Mouse (Mus musculus) adrenal gland, adult (tissue): ENCODE measurements at regions not wholly inside any gene's neighbourhood (a gene's known extent, or its start where the extent isn't known, plus 50 kb on each side); places are given as distances from the start of the nearest gene placed in this dataset.
A peak's percentile ranks its signal among the peaks of the same experiment; 100 is the strongest.
"Not testable (repeated sequence)": the region's sequence is repeated elsewhere in the genome, so short reads cannot be mapped to it uniquely, and the experiment has no call there.

Experiments
- DNase-seq, 2 experiments: peaks; one replicate each; pipeline ENCODE4 v3.0.0; 2022 to 2023; ENCODE audit warnings: low spot score in 1 of 2; ENCODE audit not compliant: inconsistent age in 2 of 2

- DNase-seq, result no peak
Measured at GRCm38 (mm10) chr14:71666656-71667055, 825.0 kb downstream of the Gm9195 start.

GRCm38 (mm10) chr14:71660166-71660565 lies 831.5 kb downstream of the Gm9195 start:
- DNase-seq, result peak in 1 of 2 experiments; percentile 39

GRCm38 (mm10) chr14:71654785-71655627 lies 836.6 kb downstream of the Gm9195 start:
- DNase-seq, result no peak

GRCm38 (mm10) chr14:71642536-71642935 lies 849.1 kb downstream of the Gm9195 start:
- DNase-seq, result no peak

GRCm38 (mm10) chr14:71639083-71639482 lies 852.6 kb downstream of the Gm9195 start:
- DNase-seq, result no peak

GRCm38 (mm10) chr14:71635091-71635490 lies 856.5 kb downstream of the Gm9195 start:
- peak in 1 of 2 experiments; percentile 76 for DNase-seq

- no peak for DNase-seq
Measured at GRCm38 (mm10) chr14:71609698-71610301, 881.8 kb downstream of the Gm9195 start.

- no peak for DNase-seq
Measured at GRCm38 (mm10) chr14:71603710-71604109, 887.9 kb downstream of the Gm9195 start.

GRCm38 (mm10) chr14:71597859-71598258 lies 893.8 kb downstream of the Gm9195 start:
- no peak for DNase-seq

- DNase-seq, result peak in 1 of 2 experiments; percentile 70
Measured at GRCm38 (mm10) chr14:71588694-71589240, 902.9 kb downstream of the Gm9195 start.

- DNase-seq, result no peak
Measured at GRCm38 (mm10) chr14:71588006-71588405, 903.6 kb downstream of the Gm9195 start.

- peak in 1 of 2 experiments; percentile 38 for DNase-seq
Measured at GRCm38 (mm10) chr14:71564816-71565215, 926.8 kb downstream of the Gm9195 start.

GRCm38 (mm10) chr14:71561906-71562305 lies 929.7 kb downstream of the Gm9195 start:
- DNase-seq, result no peak

GRCm38 (mm10) chr14:71554324-71554723 lies 937.3 kb downstream of the Gm9195 start:
- DNase-seq, result not testable (repeated sequence)

- no peak for DNase-seq
Measured at GRCm38 (mm10) chr14:71543580-71543979, 943.9 kb upstream of the Fam160b2 start.

- DNase-seq, result no peak
Measured at GRCm38 (mm10) chr14:71532074-71532659, 932.5 kb upstream of the Fam160b2 start.

GRCm38 (mm10) chr14:71531298-71531697 lies 931.7 kb upstream of the Fam160b2 start:
- DNase-seq, result no peak

- no peak for DNase-seq
Measured at GRCm38 (mm10) chr14:71530421-71530820, 930.8 kb upstream of the Fam160b2 start.

- DNase-seq, result no peak
Measured at GRCm38 (mm10) chr14:71518541-71518940, 918.9 kb upstream of the Fam160b2 start.

- no peak for DNase-seq
Measured at GRCm38 (mm10) chr14:71500851-71501250, 901.2 kb upstream of the Fam160b2 start.

GRCm38 (mm10) chr14:71491201-71491600 lies 891.6 kb upstream of the Fam160b2 start:
- DNase-seq, result peak in 1 of 2 experiments; percentile 14
